Mouse (Mus musculus): ENCODE measurements at regions not wholly inside any gene's neighbourhood (a gene's known extent, or its start where the extent isn't known, plus 50 kb on each side); places are given as distances from the start of the nearest gene placed in this dataset.
A peak's percentile ranks its signal among the peaks of the same experiment; 100 is the strongest.

DNA sequence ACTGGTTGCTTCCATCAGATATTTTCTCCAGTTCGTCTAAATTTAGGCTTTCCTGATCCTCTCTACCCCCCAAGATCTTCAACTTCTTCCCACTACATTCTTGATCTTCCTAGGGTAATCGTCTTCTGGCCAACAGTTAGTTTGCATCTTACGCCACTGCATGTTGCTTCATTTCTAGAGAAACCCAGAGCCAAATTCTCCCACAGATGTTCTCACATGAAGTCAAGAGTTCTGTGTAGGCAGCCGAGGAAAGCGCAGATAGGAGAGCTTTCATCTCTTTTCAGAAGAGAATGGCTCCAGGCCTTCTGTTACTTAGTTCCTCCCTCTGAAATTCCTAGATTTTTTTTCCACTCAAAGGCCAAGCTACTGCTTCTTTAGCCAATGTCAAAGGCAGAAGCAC lies 179.9 kb downstream of the Fgf10 start:
- no peak for DNase-seq (ENCODE audit: low spot score)

GRCm38 (mm10) chr13:118850708-118851107 lies 181.1 kb downstream of the Fgf10 start:
- DNase-seq (ENCODE audit: low spot score) = no peak

DNA sequence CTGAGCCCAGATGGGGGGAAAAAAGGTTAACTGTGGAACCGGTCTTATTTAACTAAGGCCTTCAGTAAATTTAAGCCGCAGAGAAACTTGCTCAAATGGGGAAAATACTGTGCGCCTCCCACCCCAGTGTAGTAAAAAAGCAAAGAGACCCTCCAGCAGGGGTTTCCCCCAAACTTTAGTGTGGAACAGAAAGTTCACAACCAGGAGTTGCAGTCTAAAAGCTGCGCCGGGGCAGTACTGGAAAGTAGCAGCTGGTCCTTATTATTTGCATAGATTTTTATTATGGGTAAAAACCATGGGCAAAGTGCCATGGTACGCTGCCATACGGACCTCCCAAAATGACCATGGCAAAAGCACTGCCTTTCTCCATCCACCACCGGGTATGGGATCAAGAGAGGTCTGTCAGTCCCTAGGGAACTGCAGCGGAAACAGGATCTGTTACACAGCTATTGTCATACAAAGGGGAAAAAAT lies 216.8 kb downstream of the Fgf10 start:
- DNase-seq (ENCODE audit: low spot score) = no peak

GRCm38 (mm10) chr13:118895079-118895478 lies 225.5 kb downstream of the Fgf10 start:
- no peak for DNase-seq (ENCODE audit: low spot score)

- no peak for DNase-seq (ENCODE audit: low spot score)
These were observed 232.4 kb downstream of the Fgf10 start for GRCm38 (mm10) chr13:118901950-118902349.

DNA sequence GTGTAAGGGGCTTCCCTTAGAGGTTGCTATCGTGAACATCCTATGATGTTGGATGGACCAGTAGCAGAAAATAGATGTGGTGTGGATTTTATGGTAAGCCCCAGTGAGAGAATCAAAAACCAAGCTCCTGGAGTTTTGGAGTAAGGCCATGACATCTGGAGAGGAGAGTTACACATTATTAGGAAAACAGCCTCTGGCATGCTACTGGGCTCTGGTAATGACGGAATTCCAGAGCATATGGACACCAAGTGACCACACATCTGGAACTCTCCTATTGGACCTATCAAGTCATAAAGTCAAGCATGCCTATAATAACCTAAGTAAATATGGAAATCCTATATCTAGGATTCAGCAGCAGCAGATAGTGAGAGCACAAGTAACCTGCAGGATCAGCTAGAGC lies 240.8 kb downstream of the Fgf10 start:
- DNase-seq (ENCODE audit: low spot score) = no peak

DNA sequence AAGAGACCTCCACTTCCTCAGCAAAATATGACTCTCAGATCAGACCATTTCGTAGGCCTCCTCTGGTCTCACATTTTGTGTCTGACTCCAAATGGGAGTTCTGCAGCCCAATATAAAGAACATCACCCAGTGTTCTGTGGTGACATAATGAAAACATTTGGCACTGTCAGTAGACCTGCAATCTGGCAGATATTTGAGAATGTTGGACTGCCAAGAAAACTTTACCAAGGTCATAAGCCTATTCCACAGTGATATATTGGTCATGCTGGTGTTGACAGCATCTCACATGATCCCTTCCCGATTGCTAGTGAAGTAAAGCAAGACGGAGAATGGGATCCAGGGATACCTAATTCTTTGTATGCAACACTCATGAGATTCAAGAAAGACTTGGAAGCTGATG lies 271.2 kb downstream of the Fgf10 start:
- DNase-seq (ENCODE audit: low spot score) = peak; percentile 59

DNA sequence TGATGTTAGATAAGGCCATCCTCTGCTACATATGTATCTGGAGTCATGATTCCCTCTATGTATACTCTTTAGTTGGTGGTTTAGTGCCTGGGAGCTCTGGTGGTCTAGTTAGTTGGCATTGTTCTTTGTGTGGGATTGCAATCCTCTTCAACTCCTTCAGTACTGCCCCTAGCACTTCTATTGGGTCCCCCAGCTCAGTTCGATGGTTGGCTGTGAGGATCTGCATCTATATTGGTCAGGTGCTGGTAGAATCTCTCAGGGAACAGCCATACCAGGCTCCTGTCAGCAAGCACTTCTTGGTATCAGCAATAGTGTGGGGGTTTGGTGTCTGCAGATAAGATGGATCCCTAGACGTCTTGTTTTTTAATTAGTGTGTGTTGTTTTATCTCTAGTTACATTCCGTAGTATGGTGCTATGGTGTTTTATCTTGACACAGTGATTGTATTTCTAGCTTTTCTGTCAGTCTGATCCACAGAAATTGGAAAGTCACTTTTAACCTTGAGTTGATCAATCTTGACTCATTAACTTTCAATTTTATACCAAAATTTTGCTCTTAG lies 296.6 kb downstream of the Fgf10 start:
- DNase-seq (ENCODE audit: low spot score) = no peak

- DNase-seq (ENCODE audit: low spot score) = no peak
These were observed 298.1 kb downstream of the Fgf10 start for GRCm38 (mm10) chr13:118967707-118968106.

DNA sequence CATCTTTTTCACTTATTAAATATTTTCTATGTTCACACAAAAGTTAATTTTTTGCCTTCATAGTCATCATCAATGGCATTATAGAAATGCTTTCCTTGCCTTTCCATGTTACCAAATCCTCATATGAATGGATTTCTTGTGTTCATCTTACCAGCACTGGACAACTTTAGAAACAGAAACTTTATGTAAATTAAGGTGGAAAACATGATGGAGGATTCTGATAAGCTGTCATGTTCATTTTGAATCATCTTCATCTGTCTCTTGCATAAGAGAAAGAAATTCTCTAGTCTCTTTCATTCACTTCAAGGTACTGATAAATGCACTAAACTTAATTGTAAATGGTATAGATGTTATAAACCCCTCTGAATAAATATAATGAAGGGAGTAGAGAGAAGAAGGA lies 305.4 kb downstream of the Fgf10 start:
- no peak for DNase-seq (ENCODE audit: low spot score)

GRCm38 (mm10) chr13:118975519-118975918 lies 305.9 kb downstream of the Fgf10 start:
- DNase-seq (ENCODE audit: low spot score) = no peak

- DNase-seq (ENCODE audit: low spot score) = no peak
These were observed 309.9 kb downstream of the Fgf10 start for GRCm38 (mm10) chr13:118979505-118979904.

DNA sequence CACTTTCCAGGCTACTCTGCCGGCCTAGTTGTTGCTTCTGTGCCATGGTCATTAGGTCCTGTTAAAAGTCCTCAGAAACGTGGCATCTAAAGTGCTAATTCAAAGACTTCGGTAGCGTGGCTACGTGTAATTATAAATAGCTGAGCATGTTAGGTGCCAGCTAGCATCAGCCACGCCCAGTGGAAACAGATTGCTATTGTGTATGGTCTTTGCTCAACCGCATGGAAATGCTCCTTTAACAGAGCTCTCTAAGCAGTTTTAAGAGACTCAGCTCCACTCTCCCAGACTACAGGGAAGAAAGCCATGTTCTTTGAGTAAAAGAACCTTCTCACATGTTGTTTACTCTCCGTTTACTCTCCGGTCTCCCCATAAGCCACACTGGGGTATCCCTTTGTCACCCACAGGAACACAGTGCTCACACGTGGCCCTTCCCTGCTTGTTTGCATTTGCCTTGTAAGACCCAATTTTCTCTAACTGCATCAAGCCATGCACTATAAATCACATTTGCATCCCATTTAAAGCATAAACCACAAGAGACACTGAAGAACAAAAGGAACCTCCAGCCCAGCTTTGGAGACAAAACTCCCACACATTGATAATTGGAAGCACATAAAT lies 311.7 kb downstream of the Fgf10 start:
- no peak for DNase-seq (ENCODE audit: low spot score)

DNA sequence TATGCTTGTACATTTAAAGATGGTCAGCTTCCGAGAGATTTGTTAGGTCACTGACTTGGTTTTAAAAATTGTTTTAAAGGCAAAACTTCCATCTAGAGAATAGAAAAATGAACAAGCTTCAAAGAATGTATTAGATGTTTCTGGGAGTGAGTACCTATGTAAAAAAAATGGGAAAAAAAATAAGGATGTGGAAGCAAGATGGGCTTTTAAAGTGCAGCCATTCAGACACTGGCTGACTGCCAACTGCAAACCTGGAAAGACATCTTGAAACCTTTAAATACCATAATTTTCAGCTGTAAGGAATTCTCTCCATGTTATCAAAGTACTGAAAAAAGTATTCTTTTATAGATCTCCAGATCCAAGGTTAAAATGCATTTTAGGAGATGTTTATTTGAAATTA lies 315.7 kb downstream of the Fgf10 start:
- DNase-seq (ENCODE audit: low spot score) = no peak

GRCm38 (mm10) chr13:119025305-119025975 lies 355.8 kb downstream of the Fgf10 start:
- DNase-seq (ENCODE audit: low spot score) = no peak

GRCm38 (mm10) chr13:119039616-119040015 lies 370.0 kb downstream of the Fgf10 start:
- no peak for DNase-seq (ENCODE audit: low spot score)

DNA sequence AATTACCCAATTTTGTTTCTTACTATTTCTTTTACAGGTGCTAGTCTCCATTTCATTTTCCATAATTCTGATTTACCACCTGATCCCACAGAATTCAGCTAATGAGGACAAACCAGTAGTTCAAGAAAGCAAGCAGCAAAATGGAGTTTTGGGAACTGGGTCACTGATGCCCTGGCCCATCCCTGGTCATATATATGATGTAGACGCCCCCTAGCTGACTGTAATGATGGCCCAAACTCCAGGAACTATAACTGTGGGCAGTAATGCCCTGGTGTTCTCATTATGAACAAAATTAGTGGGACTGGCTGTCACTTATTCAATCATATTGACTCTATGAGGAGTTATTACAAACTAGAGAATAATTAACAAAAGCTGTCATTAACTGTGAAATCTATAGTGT lies 375.5 kb downstream of the Fgf10 start:
- no peak for DNase-seq (ENCODE audit: low spot score)

- DNase-seq (ENCODE audit: low spot score) = no peak
These were observed 359.4 kb upstream of the Paip1 start for GRCm38 (mm10) chr13:119068745-119069580.

GRCm38 (mm10) chr13:119069581-119069936 lies 358.8 kb upstream of the Paip1 start:
- DNase-seq (ENCODE audit: low spot score) = peak; percentile 2

GRCm38 (mm10) chr13:119079243-119079642 lies 349.2 kb upstream of the Paip1 start:
- DNase-seq (ENCODE audit: low spot score) = no peak

GRCm38 (mm10) chr13:119081691-119082090 lies 346.7 kb upstream of the Paip1 start:
- no peak for DNase-seq (ENCODE audit: low spot score)

DNA sequence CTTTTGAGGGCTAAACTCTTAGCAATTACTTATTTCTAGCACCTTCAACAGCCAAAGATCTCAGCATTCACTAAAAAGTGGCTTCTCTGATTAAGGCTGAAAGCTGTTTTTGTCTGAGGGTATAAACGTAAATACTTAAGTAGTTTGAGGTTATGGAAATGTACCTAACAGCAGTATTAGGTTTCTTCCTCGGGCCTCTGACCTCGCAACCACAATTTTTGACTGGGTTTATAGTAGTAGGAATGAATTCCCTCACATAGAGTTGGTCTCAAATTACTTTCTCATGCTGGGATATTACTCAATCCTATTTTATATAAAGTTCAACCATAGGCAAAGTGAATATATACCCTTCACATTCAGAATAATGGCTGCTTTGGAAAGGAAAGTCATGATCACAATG lies 310.5 kb upstream of the Paip1 start:
- no peak for DNase-seq (ENCODE audit: low spot score)

Measured in gastrocnemius, adult 18-20 months (tissue).